Mouse (Mus musculus) stomach, postnatal 0 days (tissue): Measurements from ENCODE around the gene Mroh2a.

Experiments used
- CTCF ChIP-seq: IDR thresholded peaks from 2 replicates; pipeline ENCODE4 v1.5.1; 2016; ENCODE audit warnings: antibody characterized with exemption, low read depth, mild to moderate bottlenecking, moderate library complexity
- EP300 ChIP-seq: optimal IDR thresholded peaks from 2 replicates; pipeline ENCODE3; 2016; ENCODE audit warnings: antibody characterized with exemption

GRCm38 (mm10) chr1:88219054-88219453 is 7.7 kb upstream of the Mroh2a start:
- TF ChIP-seq CTCF: no peak
- TF ChIP-seq EP300: no peak
